Mouse (Mus musculus) heart, adult 11 months (tissue): ENCODE data around the gene Tspan11.

Source experiments
- DNase-seq: peaks from one replicate; pipeline ENCODE4 v3.0.0; 2022

Gene Tspan11

DNA sequence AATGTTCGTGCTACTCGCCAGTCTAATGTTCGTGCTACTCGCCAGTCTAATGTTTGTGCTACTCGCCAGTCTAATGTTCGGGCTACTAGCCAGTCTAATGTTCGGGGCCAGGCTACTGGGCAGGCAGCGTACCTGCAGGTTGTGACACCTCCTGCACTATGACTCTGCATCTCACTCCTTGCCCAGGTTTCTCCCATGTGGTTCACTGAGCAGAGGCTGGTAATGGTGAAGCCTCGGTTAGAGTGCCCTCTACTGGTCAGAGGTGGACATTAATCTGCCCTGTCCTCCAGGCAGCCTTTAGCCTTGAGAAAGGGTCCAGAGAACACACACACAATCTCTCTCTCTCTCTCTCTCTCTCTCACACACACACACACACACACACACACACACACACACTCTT, 58.3 kb downstream of the Tspan11 start:
- DNase-seq, result peak; percentile 93

DNA sequence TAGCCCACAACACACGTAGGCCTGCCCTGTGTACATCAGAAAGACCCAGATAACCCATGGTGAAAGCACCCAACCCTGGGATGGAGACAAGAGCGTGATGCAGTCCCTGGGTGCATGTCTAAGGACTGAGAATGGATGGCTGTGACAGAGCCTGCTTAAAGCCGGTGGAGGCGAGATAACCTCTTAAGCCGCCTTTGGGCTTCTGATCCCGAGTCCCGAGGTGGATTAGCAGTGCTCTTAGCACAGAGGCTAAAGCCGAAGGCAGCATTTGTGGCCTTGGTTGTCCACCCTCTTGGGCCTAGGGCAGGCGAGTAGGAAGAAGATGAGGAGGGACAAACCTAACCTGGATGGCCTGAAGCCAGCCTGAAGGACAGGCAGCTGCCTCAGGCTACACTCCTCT, 61.3 kb downstream of the Tspan11 start:
- DNase-seq, result no peak

DNA sequence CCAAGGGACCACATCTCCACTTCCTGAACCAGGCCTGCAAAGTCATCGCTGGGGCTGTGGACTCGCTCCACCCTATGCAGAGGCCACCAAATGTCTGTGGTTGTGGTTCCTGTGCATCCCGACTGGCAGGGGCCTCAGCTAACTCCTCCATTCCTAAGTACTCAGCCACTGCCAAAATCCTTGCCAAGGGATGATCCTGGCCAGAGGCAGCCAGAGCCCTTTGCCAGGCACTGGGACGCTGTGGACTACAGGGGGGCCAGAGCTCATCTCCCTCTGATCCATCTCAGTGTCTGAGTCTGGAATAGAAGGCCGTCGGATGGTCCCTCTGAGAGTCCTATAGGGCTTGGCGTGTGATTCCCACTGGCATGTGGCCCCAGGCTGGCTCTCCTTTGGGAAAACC, 62.5 kb downstream of the Tspan11 start:
- no peak for DNase-seq

DNA sequence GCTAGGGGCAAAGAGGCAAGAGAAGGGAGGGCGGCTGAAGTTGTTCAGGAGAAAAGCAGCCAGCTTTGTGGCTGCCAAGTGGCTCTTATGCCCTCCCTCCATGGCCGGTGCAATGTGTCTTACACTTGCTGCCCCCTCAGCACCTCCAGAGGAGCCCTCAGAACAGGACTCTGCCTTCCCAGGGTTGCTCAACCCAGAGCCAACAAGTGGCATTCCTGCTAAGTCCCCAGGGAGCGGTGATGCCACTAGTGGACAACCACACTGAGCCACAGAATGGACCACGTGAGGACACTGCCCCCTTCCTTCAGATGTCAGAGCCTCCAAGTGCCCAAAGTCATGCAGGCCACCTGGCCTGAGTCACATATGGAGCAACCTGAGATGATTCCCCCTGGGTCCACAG, 65.7 kb downstream of the Tspan11 start:
- no peak for DNase-seq

DNA sequence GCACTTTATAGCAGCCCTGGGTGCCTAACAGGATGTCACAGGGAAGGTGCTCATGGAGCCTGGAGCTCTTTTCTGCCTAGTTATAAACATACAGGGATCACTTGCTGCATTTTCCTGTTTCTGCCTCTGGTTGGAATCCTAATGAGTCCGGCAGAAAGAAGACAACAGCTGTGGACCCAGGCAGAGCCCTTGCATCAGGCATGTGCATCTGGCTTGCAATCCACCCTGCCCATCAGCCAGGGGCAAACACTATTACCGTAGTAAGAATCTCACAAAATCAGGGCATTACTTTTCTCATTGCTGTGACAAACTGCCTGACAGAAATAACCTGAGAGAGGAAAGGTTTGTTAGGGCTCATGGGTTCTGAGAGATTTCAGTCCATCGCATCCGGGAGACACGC, 68.8 kb downstream of the Tspan11 start:
- no peak for DNase-seq

DNA sequence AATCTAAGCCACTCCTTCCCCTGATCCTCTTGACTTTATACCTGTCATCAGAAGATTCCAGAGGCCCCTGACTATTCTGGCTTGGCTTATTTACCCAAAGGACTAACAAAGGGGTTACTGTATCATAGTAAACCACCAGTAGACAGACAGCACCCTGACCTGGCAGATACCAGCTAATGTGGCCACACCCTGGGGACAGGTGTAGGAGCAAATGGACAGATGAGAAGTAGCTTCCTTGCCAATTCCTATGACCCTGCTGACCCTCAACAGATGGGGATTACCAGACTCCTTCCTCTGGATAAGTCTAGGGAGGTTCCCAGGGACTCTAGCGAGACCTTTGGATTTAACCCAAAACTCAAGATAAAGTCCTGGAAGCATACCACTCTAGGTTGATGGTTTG, 72.8 kb downstream of the Tspan11 start:
- no peak for DNase-seq

DNA sequence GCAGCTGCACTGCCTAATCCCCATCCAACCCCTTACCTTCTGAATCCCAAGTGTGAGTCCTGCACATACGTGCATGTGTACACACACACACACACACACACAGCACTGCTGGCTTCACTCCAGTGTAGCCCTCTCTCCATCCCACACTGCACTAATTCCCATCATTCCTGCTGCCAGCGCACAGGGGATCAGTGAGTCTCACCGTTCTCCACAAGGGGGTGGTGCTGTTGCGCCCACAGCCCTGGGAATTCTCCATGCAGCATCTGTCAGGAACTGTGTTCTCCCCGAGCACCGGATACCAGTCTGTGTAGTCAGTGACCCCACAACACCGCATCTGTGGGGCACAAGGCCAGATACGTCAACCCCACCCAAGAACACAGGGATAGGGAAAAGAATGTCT, 78.1 kb downstream of the Tspan11 start:
- no peak for DNase-seq

DNA sequence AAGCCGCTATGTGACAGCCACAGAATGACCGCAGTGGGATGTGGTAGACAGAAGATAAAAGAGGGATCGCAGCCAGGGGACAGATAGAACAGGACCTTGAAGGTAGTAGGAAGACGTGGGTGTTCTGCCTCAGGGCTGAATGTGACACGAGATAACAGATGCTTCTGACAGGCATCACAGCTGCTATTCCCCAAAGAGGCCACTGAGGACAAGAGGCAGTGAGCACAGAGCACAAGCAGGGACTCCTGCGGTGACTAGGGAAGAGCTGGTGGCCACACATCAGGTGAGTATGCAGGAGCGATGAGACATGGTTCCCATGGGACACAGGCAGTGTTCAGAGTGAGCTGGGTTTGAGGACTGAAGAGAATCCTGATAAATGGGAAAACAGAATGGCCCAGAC, 82.3 kb downstream of the Tspan11 start:
- no peak for DNase-seq

DNA sequence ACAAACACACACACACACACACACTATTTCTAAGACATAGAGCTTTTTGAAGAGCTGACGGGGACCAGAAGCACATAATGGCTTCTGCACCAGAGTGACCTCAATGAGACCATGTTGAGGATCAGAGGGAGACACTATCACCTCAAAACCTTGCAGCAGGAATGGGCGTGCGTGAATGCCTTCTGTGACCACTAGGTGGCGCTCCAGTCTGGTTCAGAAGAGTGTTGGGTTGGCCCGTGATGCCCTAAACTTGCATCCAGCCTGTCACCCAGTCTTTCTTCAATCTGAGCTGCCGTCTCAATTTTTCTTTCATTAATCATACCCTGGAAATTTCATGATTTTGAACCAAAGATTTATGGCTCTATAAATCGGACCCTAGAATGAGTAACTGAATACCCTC, 82.7 kb downstream of the Tspan11 start:
- peak; percentile 94 for DNase-seq

DNA sequence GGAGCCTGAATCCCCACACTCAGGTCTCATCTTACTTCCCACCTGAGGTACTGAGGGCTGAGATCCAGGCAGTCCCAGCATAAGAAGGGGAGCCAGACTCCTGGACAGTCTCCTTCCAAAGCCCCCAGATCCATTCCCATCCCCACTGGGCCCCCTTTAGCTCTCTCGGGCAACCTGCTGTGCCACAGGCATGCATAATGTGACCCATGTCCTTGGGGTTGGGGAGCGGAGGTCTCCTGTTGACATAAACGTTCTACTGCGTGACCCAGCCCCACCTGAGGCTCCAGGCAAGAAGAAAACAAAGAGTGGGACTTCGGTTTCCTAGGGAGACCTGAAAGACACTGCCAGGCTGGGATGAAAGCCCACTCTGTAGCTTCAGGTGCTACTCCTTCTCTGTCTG, 83.5 kb downstream of the Tspan11 start:
- no peak for DNase-seq

DNA sequence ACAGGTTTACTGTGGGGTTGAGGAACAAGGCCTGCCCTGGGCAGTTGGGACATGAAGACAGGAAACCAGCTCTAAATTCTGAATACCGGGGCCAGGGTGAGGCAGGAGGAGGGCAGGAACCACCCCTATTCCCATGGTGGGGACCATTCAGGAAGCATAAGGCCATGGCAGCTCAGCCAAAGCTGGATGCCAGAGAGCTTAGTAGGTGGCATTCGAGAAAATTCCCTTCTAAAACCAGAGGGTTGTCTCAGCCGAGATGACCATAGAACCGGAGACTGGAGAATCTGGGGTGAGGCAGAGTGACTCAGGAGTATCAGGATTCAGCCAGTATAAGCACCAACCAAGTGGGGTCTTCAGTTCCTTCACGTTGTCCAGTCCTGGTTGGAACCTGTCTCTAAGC, 84.5 kb downstream of the Tspan11 start:
- no peak for DNase-seq

DNA sequence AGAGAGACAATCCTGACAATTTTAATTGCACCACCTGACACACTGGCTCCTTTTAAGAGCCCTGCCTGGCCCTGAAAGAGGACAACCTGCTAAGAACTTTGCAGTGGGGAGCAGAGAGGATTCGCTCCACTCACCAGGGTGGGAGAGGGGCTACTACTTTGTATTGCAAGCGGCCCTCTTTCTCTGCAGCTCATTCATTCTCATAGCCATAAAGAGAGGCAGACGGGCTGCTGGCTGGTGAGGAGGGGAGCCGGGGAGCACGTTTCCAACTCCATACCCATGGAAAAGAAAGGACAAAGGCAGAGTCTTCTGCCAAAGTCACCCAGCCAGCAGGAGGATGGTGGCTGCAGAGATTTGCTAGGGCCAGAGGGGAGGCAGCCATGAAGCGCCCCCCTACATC, 86.2 kb downstream of the Tspan11 start:
- DNase-seq, result no peak

DNA sequence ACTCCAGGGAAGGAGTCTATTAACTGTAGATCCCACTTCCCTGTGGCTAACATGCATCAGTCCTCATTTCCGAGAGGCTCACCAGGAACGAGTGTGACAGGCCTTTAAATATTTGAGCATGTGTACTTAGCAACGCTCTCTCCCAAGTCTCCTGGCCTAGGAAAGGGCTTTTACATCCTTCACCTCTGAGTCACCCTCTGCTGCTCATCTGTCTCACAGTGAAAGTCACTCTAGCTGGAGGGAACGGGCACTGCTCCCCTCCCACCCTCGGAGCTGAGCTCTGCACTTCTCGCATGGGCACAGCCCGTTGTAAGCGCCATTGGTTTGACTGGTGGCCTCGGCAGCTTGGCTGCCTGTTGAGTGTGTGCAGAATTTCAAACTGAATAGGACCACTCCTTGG, 86.6 kb downstream of the Tspan11 start:
- DNase-seq, result no peak

DNA sequence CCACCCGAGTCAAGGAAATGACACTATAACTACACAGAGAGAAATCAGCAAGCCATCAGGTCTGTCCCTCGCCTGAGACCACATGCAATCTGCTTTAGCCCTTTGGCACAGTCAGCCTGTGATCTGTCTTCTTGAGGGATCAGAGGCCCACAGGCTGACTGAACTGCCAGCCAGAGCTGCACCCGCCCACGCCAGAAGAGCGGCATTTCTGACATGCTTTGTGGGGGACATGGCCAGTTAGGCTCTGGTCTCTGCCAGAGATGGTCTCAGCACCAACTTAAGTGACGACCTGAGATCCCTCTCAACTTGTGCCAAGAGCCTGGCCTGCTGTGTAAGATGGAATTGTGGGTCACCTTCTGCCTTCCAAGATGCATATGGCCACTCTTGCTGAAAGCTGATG, 89.3 kb downstream of the Tspan11 start:
- DNase-seq, result no peak

DNA sequence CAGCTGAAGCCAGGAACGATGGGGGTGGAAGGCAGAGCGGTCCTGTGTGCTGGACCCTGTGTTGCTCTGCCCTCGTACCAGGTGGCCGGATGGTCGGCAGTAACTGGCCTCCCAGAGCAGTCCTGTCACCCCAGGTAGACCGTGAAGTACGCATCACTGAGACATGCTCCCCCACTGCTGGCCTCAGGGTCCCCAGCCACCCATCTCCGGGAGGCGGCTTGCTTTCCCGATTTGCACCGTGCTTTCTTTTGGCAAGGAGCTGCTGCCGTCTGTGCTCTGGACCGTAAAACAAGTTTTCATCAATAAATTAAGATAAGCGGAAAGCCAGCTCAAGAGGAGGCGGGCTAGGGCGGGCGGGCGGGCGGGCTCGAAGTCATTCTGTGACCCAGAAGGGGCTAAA, 91.6 kb downstream of the Tspan11 start:
- no peak for DNase-seq

DNA sequence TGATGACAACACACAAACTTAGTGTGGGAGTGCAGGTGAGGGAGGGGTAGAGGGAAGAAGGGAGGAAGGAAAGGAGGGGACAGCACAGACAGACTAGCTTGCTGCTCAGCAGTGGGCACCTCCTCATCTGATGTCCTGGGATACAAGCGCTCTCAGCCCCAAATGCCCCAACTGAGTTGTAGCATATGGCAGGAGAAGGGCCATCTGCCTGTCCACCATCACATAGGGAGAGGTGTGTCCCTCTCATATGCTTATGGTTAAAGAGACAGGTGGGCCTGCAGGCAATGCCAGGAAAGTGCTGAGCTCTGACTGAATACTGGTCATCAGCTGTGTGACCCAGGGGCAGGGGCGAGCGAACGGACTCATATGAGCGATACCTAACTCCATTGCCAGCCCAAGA, 92.4 kb downstream of the Tspan11 start:
- DNase-seq, result no peak

DNA sequence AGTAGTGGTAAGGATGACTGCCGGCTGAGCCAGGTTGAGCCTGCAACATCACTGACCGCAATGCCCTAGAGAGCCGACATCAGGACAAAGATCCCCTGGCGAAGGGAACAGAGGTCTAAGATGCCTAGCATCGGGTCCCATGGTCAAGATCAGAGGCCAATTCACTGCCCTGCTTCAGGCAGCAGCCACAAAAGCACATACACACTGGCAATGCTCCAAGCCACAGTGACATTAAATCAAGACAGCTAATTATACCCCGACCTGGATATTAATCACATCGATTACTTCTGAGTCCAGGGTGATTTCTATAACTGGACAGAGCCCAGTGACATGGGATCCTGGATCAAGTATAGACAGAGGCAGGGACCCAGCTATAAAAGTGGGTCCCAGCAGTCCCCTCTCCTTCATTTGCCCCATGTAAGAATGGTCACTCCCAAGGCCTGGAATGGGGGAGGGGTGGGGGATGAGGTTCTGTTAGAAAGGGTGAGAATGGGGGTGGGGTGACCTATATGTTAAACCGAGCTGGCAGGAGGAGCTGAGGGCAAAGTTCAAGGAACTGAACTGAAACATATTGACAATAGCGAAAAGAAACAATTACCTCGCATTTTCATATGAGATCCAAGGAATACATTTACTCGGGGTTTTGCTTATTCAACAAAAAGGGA, 93.1 kb downstream of the Tspan11 start:
- no peak for DNase-seq

DNA sequence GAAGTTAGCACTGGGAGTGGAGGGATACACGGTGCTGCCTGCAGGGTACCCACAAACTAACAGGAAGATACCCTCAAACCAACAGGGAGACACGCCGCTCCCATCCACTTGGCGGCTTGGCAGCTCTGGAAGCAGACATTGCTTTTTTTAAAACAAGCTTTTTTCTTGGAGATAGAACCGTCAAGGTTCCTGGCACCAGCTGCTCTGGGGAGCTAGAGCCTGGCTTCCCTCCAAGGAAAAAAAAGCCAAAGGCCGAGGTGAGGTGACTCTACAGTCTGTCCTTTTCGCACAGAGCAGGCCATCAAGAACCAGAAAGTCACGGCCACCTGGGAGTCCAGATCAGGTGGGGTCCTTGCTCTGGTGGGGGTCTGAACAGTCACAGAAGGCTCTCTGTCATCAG, 93.8 kb downstream of the Tspan11 start:
- peak; percentile 93 for DNase-seq

DNA sequence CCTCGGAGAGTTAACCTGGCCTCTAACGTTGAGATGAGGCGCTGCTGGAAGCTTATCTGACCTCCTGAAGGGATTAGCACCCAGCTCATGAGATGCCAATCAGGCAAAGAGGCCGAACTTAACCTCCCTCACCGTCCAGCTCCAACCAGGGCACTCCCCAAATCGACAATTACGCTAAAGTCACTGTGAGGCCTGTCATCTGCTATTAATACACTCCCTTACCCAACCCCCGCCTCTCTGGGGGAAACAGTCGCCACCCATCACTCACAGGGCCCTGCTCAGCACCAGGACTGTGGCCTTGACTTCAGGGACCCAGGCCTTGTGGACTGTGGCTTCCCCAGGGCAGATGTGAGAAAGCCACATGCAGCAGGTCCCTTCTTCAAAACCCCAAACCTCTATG, 99.0 kb downstream of the Tspan11 start:
- DNase-seq, result peak; percentile 96

DNA sequence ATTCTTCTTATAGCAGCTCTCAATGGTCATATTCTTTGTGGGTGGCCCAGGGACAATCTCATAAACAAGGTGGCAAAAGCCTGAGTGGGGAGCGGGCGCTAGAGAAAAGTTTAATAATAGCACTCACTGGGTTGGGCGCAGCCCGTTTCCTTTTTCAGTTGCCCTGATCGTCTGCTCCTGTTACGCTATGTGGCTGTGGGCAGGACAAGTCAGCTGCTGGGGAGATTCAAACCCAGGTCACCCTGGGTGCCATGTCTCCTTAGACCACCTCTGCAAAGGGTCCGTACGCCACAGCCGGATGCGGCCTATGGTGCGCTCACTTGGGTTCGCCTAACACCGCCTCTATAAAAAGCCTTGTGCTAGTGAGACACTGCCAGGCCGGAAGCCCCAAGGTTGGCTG, 100.0 kb downstream of the Tspan11 start:
- peak; percentile 94 for DNase-seq

DNA sequence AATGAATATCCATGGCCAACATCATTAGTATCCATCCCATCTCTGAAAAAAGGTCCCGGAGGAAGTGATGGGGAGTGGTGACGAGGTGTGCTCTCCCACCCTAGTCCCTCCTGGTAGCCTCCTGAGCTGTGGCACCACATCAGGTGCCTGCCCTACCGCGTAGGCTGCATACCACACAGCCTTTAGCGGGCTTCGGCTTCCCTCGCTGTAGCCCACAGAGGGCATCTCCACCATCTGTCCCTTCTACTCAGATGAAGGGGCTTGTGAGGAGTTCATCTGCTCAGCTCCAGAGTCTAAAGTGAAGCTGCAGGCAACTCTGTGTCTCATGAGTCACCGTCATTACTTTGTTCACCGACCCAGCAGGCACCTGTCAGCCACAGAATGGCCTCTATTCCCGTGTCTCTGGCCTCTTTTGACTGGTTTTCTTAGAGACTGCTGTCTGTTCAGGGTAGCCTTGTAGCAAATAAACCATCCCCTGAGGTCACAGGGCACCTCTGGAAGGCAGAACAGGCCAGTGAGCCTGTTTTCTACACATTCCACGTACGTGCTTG, 101.6 kb downstream of the Tspan11 start:
- DNase-seq, result peak; percentile 88

DNA sequence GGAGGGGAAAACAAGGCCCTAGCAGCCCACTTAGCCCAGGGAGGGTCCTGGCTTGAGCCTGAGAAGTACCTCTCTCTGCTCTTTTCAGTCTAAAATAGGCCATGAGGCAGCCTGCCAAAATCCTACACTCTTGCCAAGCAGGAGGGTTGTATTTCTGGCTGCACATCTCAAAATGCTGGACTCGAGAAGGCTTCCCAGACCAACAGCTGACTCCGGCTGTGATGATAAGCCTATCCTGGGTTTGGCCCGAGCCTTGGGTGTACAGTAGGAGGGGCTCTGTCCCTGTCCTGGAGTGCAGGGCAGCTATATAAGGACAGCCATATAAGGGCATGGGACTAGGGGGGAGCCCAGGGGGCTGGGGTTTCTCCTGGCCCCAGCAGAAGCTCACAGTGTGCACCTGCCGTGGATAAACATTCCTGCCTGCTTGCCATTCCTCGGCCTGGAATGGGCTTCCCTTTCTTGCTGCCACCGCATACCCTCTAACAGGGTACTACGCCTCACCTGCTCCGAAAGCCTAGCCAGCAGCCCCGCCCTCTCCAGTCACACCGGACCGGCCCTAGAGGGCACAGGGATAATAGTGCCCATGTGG, 102.3 kb downstream of the Tspan11 start:
- DNase-seq, result peak; percentile 99

DNA sequence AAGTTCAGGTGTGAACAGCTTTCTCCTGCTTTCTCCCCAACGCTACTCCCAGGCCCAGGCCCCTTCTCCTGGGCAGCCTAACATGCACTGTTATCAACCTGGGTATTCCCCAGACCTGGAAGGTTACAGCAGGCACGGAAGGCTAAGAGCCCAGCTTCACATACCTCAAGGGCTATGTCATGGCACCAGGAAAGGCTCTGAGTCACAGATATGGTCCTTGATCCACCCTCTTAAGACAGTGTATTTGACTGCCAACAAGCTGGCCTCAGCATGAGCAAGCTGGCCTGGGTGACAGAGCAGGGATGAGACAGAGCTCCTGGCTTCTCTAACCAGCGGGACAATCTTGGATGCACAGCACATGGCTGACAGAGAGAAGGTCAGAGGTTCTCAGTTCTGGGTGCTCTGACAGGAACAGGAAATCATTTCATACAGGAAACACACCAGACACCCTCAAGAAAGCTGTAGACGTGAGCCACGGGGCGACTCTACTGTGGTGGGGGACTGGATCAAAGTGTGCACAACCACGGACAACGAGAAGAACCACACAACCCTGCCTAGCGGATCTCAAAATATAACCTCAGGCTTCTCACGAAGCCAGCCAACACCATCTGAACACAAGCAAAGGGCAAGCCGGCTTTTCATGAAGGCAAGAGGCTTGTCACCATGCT, 104.3 kb downstream of the Tspan11 start:
- peak; percentile 97 for DNase-seq

DNA sequence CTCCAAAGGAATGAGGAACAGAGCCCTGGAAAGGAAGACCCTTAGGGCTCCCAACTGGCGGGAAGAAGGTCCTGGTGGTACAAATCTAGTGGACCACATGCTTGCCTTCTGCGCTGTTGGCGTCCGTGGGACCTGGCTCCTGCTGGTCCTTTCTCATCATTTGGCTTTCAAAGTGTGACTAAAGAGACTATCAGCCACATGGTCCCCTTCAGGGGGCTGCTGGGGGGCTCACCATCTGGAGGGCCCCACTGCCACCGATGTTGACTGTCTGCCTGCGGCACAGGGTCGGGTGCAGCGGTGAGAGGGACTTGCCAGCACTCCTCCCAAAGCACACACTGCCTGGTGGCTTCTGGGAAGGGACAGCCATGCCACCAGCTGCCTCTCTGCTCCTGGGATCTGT, 105.6 kb downstream of the Tspan11 start:
- no peak for DNase-seq
